In the genomic region with DNA sequence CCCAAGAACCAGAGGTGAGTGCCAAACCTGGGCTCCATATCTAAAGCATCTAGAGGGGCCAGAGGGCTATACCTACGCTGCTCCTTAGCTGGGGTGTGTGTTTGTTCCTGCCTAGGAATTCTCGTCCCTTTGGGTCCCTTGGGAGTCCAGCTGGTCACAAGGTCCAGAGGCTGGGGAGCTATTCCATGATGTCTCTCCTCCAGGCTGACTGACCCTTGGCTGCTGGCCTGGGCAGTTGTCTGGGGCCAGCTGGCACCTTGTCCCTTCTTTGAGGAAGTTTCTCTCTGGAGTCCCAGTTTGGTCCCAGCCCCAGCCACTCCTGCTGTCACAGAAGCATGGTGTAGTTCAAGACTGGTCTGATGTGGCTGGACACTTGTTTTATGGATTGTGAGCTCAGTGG, we compare ENCODE assay signal across 9 mouse cellular contexts. TPM values are rescaled to one million over a fixed set of nuclear protein-coding genes. Genes with fewer than 3 reads are reported as not detected.
A peak's percentile ranks its signal among the peaks of the same experiment; 100 is the strongest.
DNase-seq lines count a peak whose midpoint lies in the region; ATAC-seq and TF ChIP-seq lines count a peak whose summit lies in the region.
"Had no signal": no experiment of that assay in that cellular context is flagged by ENCODE, and none has a peak within 500 bp of the region (broad histone marks: within the 10 kb centered on the region; RNA-seq: fewer than 3 reads in every experiment).

No protein-coding gene starts in this region.

- no peaks in the 10 kb centered on the region for H3K9me3 ChIP-seq in kidney, embryonic 15.5 days (replicated peaks)
- H3K9me3 ChIP-seq in limb, embryonic 14.5 days (ENCODE audit: control insufficient read depth, low read length), result no peaks in the 10 kb centered on the region
- no peaks in the 10 kb centered on the region for H3K9me3 ChIP-seq in midbrain, embryonic 10.5 days (replicated peaks)

- WGBS in kidney, embryonic 15.5 days, result 52% methylated on average over 2 of the region's 2 CpGs
- 53% methylated on average over 2 of the region's 2 CpGs for WGBS in limb, embryonic 14.5 days
- WGBS in midbrain, embryonic 10.5 days, result 82% methylated on average over 2 of the region's 2 CpGs

- no peaks in the 10 kb centered on the region for H3K4me1 ChIP-seq in kidney, embryonic 15.5 days
- peaks cover 37% of the 10 kb centered on the region for H3K4me1 ChIP-seq in limb, embryonic 14.5 days (ENCODE audit: control insufficient read depth, insufficient read depth, low read length)
- peaks cover 10% of the 10 kb centered on the region; the same call in 1 of the 2 replicates for H3K4me1 ChIP-seq in midbrain, embryonic 10.5 days

- H3K4me3 ChIP-seq in kidney, embryonic 15.5 days (replicated peaks), result no peak overlapping the region
- no peak overlapping the region for H3K4me3 ChIP-seq in limb, embryonic 14.5 days (replicated peaks; ENCODE audit: low read length)
- no peak overlapping the region for H3K4me3 ChIP-seq in midbrain, embryonic 10.5 days
- H3K4me3 ChIP-seq: megakaryocyte, embryonic 14.5 days had no signal

- H3K27ac ChIP-seq in kidney, embryonic 15.5 days, result no peak overlapping the region
- peak overlapping the region; percentile 83 for H3K27ac ChIP-seq in limb, embryonic 14.5 days (replicated peaks; ENCODE audit: low read depth, low read length)
- no peak overlapping the region for H3K27ac ChIP-seq in midbrain, embryonic 10.5 days (replicated peaks)

- no peak overlapping the region for H3K4me2 ChIP-seq in kidney, embryonic 15.5 days
- H3K4me2 ChIP-seq in limb, embryonic 14.5 days (replicated peaks; ENCODE audit: low read depth, low read length, severe bottlenecking), result no peak overlapping the region; the same call in 1 of the 2 replicates

- H3K36me3 ChIP-seq in kidney, embryonic 15.5 days, result no peaks in the 10 kb centered on the region
- no peaks in the 10 kb centered on the region for H3K36me3 ChIP-seq in limb, embryonic 14.5 days (ENCODE audit: control insufficient read depth, insufficient read depth, low read length)
- H3K36me3 ChIP-seq in midbrain, embryonic 10.5 days, result no peaks in the 10 kb centered on the region

- DNase-seq in kidney, adult 18-20 months, result peak; percentile 69
- DNase-seq in adrenal gland, postnatal 36 days, result peak; percentile 43 to 65
- peak; percentile 94 to 96 for DNase-seq in heart, adult 9 months (ENCODE audit: low spot score in 2 of 2)
- DNase-seq in limb, embryonic 14.5 days (ENCODE audit: low spot score), result no peak
- DNase-seq in thymus, postnatal 36 days, result no peak
- no peak for DNase-seq in midbrain, embryonic 10.5 days (ENCODE audit: low spot score)
- no peak for DNase-seq in embryo, embryonic 10.5 days (ENCODE audit: low spot score)

- H3K27me3 ChIP-seq in kidney, embryonic 15.5 days, result no peaks in the 10 kb centered on the region
- H3K27me3 ChIP-seq in limb, embryonic 14.5 days (ENCODE audit: control insufficient read depth, insufficient read depth, low read length), result no peaks in the 10 kb centered on the region
- no peaks in the 10 kb centered on the region for H3K27me3 ChIP-seq in midbrain, embryonic 10.5 days (ENCODE audit: low read depth, poor library complexity, severe bottlenecking)

- ATAC-seq in kidney, embryonic 15.5 days (replicated peaks; ENCODE audit: low FRiP score), result no peak
- peak; percentile 3; the same call in 1 of the 2 replicates for ATAC-seq in limb, embryonic 14.5 days (ENCODE audit: low FRiP score, low read depth)

- H3K9ac ChIP-seq in kidney, embryonic 15.5 days, result no peak overlapping the region
- no peak overlapping the region for H3K9ac ChIP-seq in limb, embryonic 14.5 days (ENCODE audit: low read depth, low read length, severe bottlenecking)

- no peak for TF ChIP-seq POLR2A in limb, embryonic 14.5 days (IDR thresholded peaks at IDR 0.05; ENCODE audit: borderline replicate concordance, extremely low read depth, insufficient read depth, insufficient read length)

RNA-seq across cellular contexts. Expression of gene Hdac11, which starts 24.9 kb away (rescaled TPM):
- polyA plus RNA-seq in kidney, embryonic 15.5 days (2015; fragmentation: Nextera tagmentation; extraction: Ambion mirVana), result 13.2 and 14.3 TPM in 2 replicates
- 1 to 10 TPM; 5.8 to 6.2 TPM for total RNA-seq in adrenal gland, postnatal 36 days (2021)
- polyA plus RNA-seq in limb, embryonic 14.5 days (2012; rRNA removed), result 43.9 and 46.0 TPM in 2 replicates
- polyA plus RNA-seq in limb, embryonic 14.5 days (2014; fragmentation: Nextera tagmentation; extraction: Ambion mirVana), result 18.1 and 18.5 TPM in 2 replicates
- polyA plus RNA-seq in midbrain, embryonic 10.5 days (2016; fragmentation: Nextera tagmentation; extraction: Ambion mirVana), result 9.4 and 12.0 TPM in 2 replicates

RNA-seq across cellular contexts. Expression of gene Fbln2, which starts 30.9 kb away (rescaled TPM):
- polyA plus RNA-seq in kidney, embryonic 15.5 days (2015; fragmentation: Nextera tagmentation; extraction: Ambion mirVana), result 38.9 and 56.4 TPM in 2 replicates
- total RNA-seq in adrenal gland, postnatal 36 days (2021), result 10 to 100 TPM; 12.6 to 20.7 TPM
- polyA plus RNA-seq in limb, embryonic 14.5 days (2012; rRNA removed), result 294 and 404 TPM in 2 replicates
- 219 and 254 TPM in 2 replicates for polyA plus RNA-seq in limb, embryonic 14.5 days (2014; fragmentation: Nextera tagmentation; extraction: Ambion mirVana)
- polyA plus RNA-seq in midbrain, embryonic 10.5 days (2016; fragmentation: Nextera tagmentation; extraction: Ambion mirVana), result 24.2 and 31.5 TPM in 2 replicates

Comparison
In these comparisons a context has a peak if more than half of its experiments do, and no peak if none do; other contexts are left out.
1. DNase-seq: peak in kidney, adult 18-20 months (single experiment), adrenal gland, postnatal 36 days (2 of 2) and heart, adult 9 months (2 of 2); none in limb, embryonic 14.5 days (single experiment), thymus, postnatal 36 days (0 of 2), midbrain, embryonic 10.5 days (single experiment) and embryo, embryonic 10.5 days (single experiment).